Mouse (Mus musculus) thymus, adult 18-20 months (tissue): Measurements from ENCODE around the gene Tmem108.

Experiments used
- DNase-seq, 2 experiments: peaks; one replicate each; pipeline ENCODE4 v3.0.0; 2022; ENCODE audit warnings: mixed read lengths in 2 of 2

Gene Tmem108

DNA sequence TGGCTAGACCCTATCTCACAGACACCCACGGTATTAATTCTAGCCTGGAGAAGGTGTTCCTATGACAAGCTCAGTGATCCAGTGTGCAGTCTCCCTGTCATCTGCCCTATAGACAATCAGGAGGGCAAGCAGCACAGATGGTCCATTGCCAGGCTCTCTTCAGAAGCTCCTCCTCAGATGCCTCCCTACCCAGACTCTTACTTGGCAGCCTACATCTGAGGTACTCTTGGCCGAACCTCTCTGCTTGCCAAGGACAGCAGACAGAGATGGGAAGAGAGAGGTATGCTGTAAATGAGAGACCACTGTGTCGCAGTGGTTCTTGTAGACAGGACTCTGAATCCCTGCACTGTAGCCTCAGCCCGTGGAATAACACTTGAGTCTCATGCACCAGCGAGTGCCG, 181.0 kb downstream of the Tmem108 start:
- DNase-seq = no peak

DNA sequence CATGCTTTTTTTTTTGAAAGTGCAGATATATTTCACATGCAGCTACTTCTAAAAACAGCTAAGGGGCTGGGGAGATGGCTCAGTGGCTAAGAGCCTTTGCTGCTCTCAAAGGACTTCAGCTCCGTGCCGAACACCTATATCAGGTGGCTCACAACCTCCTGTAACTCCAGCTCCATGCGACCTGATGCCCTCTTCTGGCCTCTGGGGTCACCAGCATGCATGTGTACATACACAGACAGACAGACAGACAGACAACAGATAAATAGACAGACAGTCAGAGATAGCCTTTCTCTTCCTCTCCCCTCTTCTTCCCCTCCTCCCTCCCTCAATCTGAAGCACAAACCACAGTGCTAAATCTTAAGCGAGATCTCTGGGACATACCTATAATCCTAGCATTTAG, 181.5 kb downstream of the Tmem108 start:
- no peak for DNase-seq

GRCm38 (mm10) chr9:103579411-103580026, 182.1 kb downstream of the Tmem108 start:
- no peak for DNase-seq

GRCm38 (mm10) chr9:103577731-103578130, 183.9 kb downstream of the Tmem108 start:
- no peak for DNase-seq

- no peak for DNase-seq
Observed at GRCm38 (mm10) chr9:103577181-103577580, 184.5 kb downstream of the Tmem108 start.

- DNase-seq = no peak
Observed at GRCm38 (mm10) chr9:103575901-103576300, 185.7 kb downstream of the Tmem108 start.

GRCm38 (mm10) chr9:103573994-103574750, 187.5 kb downstream of the Tmem108 start:
- DNase-seq = no peak

DNA sequence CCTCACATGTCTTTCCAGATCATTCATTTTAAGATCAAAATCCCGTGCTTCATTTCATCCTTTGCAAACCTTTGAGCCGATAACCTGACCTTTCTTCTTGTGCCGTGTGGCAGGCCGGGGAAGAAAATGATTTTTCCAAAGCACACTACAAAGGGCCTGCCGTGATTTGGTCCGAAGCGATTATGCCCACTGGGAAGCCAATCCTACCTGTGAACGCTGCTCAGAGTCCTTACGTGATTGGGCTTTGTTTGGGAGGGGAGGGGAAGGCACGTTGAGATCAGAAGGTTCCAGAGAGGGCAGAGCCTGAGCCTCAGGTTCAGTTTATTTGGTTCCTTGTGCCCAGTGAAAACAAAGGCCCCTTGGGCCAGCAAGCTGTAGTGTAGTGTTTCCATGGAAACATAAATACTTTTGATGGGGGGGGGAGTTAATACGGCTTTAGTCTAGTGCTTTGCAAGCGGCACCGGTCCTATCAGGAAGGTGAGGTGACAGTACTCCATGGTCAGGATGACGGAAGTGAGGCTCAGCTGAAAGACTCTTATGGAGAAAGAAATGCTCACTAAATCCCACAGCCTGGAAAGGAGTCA, 191.4 kb downstream of the Tmem108 start:
- no peak for DNase-seq

- no peak for DNase-seq
Observed at GRCm38 (mm10) chr9:103568983-103569382, 192.7 kb downstream of the Tmem108 start.

DNA sequence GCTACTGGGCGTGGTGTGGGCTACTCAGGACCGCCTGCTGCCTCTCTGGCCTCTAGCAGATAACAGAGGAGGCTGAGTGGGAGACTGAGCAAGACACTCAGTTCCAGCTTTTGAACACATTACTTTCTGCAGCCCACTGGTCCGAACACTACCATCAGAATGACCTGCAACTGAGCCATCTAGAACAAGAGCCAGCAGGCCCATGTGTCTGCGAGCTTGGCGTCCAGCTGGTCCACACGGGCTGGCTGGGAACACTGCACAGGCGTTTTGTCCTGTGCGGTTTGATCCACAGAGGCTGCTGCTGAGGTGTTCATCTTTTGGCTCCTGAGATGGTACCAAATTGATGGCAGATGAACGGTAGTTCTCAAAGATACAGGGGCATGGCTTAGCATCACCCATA, 196.5 kb downstream of the Tmem108 start:
- DNase-seq = no peak

- DNase-seq = no peak
Observed at GRCm38 (mm10) chr9:103563864-103564610, 197.6 kb downstream of the Tmem108 start.

GRCm38 (mm10) chr9:103562063-103562462, 199.6 kb downstream of the Tmem108 start:
- DNase-seq = no peak

- no peak for DNase-seq
Observed at GRCm38 (mm10) chr9:103558741-103559140, 202.9 kb downstream of the Tmem108 start.

DNA sequence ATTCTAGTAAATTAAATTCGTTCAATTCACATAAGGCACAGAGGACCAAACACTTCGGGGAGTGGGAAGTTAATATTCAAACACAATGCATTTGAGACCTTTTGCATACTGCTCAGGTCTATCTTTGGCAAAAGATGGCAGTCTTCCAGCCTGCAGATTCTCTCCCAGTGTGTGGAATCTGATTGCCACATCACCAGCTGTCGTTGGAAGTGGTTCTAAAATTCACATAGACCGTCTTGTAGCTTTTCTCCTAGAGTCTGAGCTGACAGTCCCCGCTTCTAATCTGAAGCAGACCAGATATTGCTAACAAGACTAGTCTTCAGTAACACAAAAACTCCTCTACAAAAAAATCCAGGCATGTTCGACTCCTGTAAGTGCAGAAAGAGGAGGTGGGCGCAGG, 203.4 kb downstream of the Tmem108 start:
- DNase-seq = no peak

GRCm38 (mm10) chr9:103557085-103557484, 204.6 kb downstream of the Tmem108 start:
- no peak for DNase-seq

DNA sequence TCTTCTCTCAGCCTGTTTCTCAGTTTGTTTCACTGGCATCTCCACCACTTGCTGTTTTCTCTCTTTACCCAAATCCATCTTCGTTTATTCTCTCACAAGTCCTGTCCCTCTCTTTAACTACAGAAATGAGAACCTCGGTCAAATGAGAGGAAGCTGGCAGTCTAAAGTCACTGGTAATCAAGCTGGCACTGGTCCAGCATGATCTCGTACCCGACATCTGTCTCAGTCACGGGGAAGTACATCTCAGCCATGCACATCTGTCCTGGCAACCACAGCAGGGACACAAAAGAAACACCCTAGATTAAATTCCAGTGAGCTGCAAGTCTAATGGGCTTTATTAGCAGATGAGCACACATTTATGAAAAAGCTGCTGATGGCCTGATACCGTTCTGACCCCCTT, 206.3 kb downstream of the Tmem108 start:
- DNase-seq = no peak

DNA sequence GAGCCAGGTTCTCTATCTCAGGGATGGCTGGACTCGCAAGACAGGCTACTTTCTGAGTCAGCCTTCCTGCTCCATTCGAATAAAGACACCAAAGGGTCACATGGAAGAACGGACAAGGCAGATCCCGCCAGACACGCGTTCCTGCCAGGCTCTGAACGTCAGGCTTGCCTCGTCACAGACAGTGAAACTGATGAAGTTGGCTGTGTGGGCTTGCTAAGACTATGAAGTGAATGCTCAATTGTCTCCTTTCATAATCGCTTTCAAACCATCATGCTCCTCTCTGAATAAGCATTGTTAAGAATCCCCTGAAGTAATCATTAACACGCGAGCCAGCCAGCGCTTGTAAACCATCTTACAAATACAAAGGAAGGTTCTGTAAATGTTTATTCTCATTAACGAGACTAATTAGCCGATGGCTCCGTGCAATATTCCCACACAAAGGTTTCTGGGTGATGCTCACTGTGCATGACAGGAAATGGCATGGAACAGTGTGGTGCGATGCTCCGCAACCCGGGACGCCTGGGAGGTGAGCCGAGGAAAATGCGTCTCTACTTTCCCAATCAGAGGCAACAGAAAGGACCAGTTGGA, 210.9 kb downstream of the Tmem108 start:
- DNase-seq = no peak

DNA sequence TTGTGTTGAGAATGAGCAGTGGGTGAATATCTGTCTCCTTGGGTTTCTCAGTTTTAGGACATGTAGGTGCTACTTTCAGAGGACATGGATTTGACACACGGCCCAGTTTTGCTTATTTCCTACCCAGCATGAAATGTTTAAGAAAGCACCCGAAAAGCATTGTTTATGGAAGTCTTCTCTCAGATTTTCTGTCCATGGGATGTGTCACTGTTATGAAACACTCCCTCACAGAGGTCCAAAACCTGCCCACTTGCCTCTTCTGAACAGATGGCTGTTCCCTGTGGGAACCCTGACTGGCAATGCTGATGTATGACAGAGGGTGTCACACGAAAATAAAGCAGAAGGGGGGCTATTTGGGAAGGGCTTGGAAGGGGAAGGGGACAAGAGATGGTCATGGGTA, 212.5 kb downstream of the Tmem108 start:
- no peak for DNase-seq

DNA sequence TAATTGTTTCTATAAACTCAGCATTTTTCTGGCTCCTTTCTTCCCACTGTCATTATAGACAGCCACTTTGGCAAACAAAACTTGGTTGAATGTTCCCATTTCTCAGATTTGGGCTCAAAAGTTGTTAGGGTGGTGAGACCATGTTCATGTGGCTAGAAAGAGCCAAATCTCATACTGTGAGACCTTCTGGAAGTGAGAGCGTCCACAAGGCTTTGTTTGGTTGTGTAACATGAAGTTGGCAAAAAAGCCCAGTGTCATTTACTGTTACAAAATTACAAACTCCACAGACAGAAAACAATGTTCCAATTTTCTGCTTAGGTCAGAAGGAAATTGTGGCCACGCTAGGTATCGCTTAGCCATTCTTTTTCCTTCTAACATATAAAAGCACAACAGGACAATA, 213.0 kb downstream of the Tmem108 start:
- no peak for DNase-seq

- no peak for DNase-seq
Observed at GRCm38 (mm10) chr9:103546695-103547645, 214.7 kb downstream of the Tmem108 start.

DNA sequence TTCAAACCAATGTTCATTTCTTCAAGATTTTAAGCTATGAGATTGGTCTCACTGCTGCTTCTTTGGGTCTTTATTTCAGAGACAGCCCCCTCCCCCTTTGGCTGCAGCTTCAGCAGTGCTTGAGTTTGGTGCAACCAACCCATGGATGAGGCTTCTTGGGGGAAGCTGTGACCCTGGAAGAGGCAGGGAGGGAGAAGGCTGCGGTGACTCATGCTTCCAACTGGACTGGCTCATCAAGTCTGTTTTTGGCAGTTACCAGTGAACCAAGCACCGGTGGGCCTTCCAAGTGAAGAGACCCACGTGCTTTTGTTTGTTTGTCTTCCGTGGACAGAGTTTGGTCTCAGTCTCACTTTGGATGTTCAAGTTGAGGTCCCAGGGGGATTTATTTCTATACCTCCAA, 215.9 kb downstream of the Tmem108 start:
- DNase-seq = no peak

GRCm38 (mm10) chr9:103545271-103545670, 216.4 kb downstream of the Tmem108 start:
- DNase-seq = no peak
